Mouse (Mus musculus): ENCODE data around the gene Krt8. TPM values are rescaled to one million over a fixed set of nuclear protein-coding genes. Genes with fewer than 3 reads are reported as not detected.

The Krt8 gene
- total RNA-seq (2021) = not detected
- long read RNA-seq, experiment 1 = 0 reads
- long read RNA-seq, experiment 2 = 0 reads

- intact Hi-C loops (cut with DNase I) = no loop called here
- DNase-seq (ENCODE audit: low spot score in 2 of 2) = no peak
Observed at GRCm38 (mm10) chr15:102004189-102004588, at the start of gene Krt8. Gene Krt8 (minus strand): TSS chr15:102004482.

- intact Hi-C loops (cut with DNase I) = no loop called here
- peak; percentile 56 to 61 for DNase-seq (ENCODE audit: low spot score in 2 of 2)
Observed at GRCm38 (mm10) chr15:102051920-102052683, 47.8 kb upstream of the Krt8 start.

DNA sequence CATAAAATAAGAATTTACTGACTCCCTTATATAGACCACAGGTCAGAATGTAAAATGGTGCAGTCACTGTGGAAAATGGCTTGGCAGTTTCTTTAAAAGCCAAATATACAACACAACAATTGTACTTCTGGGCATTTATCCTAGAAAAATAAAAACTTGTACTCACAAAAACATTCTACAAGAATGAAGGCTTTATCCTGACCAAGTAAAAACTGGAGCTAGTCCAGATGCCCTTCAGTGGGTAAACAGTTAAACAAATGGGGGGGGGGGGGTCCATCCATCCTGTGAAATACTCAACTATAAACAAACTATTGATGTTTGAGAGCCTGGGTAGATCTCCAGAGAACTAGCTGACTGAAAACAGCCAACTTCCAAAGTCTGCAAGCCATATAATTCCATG, 45.6 kb upstream of the Krt8 start:
- DNase-seq (ENCODE audit: low spot score in 2 of 2) = no peak
- intact Hi-C loops (cut with DNase I) = no loop called here

DNA sequence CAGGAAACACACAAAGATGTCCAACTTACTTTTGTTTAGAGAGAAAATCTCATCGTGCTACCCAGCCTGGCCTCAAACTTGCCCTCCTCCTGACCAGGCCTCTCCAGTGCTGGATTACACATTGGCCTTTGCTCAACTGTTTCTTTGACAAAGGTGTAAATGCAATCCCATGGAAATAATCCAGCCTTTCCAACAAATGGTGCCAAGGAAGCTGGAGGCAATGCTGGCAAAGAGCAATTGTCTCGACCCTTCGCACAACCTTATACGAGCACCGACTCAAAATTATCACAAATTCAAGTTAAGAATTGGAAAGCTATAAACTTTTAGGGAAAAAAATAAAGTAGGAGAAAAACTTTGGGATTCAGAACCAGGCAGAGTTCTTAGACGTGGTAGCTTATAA, 43.7 kb upstream of the Krt8 start:
- DNase-seq (ENCODE audit: low spot score in 2 of 2) = no peak
- intact Hi-C loops (cut with DNase I) = no loop called here

- intact Hi-C loops (cut with DNase I) = no loop called here
- no peak for DNase-seq (ENCODE audit: low spot score in 2 of 2)
Observed at GRCm38 (mm10) chr15:102045691-102046090, 41.4 kb upstream of the Krt8 start.

GRCm38 (mm10) chr15:102044745-102045144, 40.5 kb upstream of the Krt8 start:
- DNase-seq (ENCODE audit: low spot score in 2 of 2) = no peak
- intact Hi-C loops (cut with DNase I) = no loop called here

- intact Hi-C loops (cut with DNase I) = no loop called here
- DNase-seq (ENCODE audit: low spot score in 2 of 2) = no peak
Observed at GRCm38 (mm10) chr15:102041951-102042350, 37.7 kb upstream of the Krt8 start.

DNA sequence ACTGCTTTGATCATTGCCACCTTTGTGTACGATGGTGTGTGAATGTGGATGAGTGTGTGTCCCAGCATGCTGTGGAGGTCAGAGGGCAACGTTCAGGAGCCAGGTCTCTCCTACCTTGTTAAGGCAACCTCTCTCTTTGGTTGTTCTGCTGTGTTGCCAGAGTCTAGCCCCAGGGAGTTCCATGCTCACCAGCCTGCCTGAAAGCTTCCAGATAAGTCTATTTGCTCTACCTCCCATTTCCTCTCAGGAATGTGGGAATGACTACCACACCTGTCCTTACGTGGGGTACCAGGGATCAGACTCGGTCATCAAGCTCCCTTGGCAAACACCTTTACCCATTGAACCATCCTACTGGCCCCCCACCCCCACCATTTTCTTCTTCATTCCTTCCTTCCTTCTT, 36.0 kb upstream of the Krt8 start:
- intact Hi-C loops (cut with DNase I) = no loop called here

GRCm38 (mm10) chr15:102034121-102035053, 30.1 kb upstream of the Krt8 start:
- intact Hi-C loops (cut with DNase I) = no loop called here
- no peak for DNase-seq (ENCODE audit: low spot score in 2 of 2)

More for the DNA sequence above, 36.0 kb upstream of the Krt8 start:
- DNase-seq (ENCODE audit: low spot score in 2 of 2) = no peak

GRCm38 (mm10) chr15:102028040-102028439, 23.8 kb upstream of the Krt8 start, which contains the start of gene Krt18:
Gene Krt18 (plus strand): TSS chr15:102028180.
- no peak for DNase-seq (ENCODE audit: low spot score in 2 of 2)
- intact Hi-C loops (cut with DNase I) = no loop called here

DNA sequence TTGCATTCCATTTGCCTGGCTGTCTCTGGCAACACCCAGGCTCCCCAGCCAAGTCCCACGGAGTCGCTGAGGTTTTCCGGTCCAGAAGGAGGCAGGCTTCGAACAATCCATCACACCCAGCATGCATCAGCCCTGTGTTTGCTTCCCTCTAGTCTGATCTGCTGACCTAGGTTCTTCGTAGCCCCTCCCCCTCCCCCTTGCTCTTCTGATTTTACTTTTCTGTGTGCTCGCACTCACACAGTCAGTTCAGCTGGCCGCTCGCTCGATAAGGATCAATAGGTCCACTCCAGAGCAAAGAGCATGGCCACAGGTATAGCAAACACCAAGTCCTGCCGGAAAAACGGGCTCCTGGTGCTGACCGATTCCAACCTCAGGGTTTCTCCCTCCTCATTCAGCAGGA, 22.1 kb upstream of the Krt8 start:
- DNase-seq (ENCODE audit: low spot score in 2 of 2) = no peak
- intact Hi-C loops (cut with DNase I) = no loop called here

GRCm38 (mm10) chr15:102025136-102025872, 21.0 kb upstream of the Krt8 start:
- intact Hi-C loops (cut with DNase I) = no loop called here

DNA sequence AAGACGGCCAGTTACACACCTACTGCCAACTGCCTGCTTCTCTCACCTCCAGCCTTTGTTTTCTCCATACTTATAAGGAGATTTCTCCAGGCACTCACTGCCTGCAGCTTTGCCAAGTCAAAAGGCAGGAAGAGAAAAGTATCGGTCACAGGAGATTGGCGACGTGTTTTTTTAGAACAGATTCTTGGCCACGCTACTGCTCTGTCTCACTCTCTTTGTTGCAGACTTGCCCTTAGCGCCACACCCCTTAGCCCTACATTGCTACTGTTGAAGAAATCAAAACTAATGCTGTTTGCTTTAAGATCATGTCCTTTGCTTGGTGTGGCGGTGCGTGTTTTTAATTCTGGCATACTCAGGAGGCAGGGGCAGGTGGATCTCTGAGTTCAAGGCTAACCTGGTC, 19.6 kb upstream of the Krt8 start:
- intact Hi-C loops (cut with DNase I) = no loop called here
- no peak for DNase-seq (ENCODE audit: low spot score in 2 of 2)

More at GRCm38 (mm10) chr15:102025136-102025872, 21.0 kb upstream of the Krt8 start:
- no peak for DNase-seq (ENCODE audit: low spot score in 2 of 2)

DNA sequence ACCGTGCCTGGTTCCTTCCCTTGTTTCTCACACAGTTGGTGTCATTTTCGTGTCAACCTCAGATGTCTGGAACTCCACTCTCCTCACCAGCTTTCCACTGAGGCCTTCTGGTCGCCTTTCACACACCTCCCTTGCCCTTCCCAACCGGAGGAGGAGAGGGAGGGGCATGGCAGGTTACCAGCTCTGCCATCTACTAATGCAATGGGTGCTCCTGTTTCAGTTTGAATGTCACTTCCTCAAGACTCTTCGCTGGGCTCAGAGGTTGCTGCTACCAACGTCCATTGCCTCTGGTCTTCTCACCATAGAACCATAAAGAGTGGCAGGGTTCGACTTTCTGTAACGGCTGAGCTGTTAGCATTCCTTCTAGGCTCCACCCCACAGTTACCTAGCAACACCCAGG, 18.2 kb upstream of the Krt8 start:
- no peak for DNase-seq (ENCODE audit: low spot score in 2 of 2)
- intact Hi-C loops (cut with DNase I) = no loop called here

DNA sequence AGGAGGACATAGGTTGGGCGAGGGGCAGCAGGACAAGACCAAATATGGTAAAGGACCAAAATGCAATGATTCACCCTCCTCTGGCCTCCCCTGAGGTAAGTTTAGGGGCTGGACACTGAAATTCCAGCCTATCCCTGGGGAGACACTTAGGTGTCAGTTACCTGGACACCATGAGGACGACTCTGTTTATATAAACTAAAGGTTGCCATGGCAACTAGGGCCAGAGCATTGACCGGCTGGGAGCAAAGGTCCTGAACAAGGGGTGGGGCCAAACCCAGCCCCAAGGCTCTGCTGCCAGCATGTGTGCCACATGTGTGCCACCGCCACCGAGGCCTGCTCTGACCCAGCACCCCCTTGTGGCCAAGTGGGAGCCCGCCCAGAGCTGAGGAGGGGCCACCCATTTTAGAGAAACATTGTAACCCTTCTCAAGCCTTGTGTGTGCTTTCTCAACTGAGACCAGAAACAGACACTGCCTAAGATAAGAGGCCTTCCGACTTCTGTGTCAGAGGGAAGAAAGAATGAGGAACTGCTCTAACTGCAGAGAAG, 13.7 kb upstream of the Krt8 start:
- intact Hi-C loops (cut with DNase I) = no loop called here
- no peak for DNase-seq (ENCODE audit: low spot score in 2 of 2)

DNA sequence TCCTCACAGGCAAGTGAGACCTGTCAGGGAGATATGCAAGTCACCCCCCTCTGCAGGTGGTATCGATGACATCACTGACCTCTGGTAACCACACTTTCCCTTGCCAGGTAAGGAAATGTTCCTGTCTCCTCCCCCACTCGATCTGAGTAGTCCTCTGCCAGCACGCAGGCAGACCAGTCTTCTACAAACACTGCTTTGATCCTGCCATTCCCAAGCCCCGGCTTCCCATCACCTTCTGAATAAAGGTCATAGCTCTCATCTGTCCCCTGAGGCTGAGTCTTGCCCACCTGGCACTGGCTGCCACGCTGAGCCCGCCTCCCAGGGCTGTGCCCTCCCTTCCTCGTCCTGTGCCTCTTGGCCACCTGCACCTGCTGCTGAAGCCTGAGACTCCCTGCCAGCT, 12.5 kb upstream of the Krt8 start:
- DNase-seq (ENCODE audit: low spot score in 2 of 2) = no peak

DNA sequence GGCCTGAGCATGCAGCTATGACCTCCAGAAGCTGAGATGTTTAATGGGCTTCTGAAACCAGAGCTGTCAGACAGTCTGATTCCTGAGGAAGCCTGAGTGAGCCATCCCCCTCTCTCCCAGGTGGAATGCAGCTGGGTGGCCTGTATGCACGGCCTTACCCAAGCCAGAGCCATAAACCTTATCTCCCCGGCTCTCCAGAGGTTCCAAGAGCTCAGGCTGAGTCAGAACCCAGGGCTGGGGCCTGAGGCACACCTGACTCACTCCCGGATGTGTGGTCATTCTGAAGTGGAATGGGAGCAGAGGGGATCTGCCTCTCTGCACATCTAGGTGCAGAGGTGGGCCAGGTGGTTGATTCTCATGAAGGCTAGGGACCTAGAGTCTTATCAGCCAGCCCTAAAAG, 11.8 kb upstream of the Krt8 start:
- no peak for DNase-seq (ENCODE audit: low spot score in 2 of 2)
- intact Hi-C loops (cut with DNase I) = no loop called here

More for the DNA sequence above, 12.5 kb upstream of the Krt8 start:
- intact Hi-C loops (cut with DNase I) = no loop called here

- intact Hi-C loops (cut with DNase I) = no loop called here
- DNase-seq (ENCODE audit: low spot score in 2 of 2) = no peak
Observed at GRCm38 (mm10) chr15:102014848-102015247, 10.6 kb upstream of the Krt8 start.

GRCm38 (mm10) chr15:102013651-102014050, 9.4 kb upstream of the Krt8 start:
- intact Hi-C loops (cut with DNase I) = no loop called here

More at GRCm38 (mm10) chr15:102013651-102014050, 9.4 kb upstream of the Krt8 start:
- DNase-seq (ENCODE audit: low spot score in 2 of 2) = peak; percentile 24 to 66

All from left cerebral cortex, postnatal 14 days (tissue).